Mouse (Mus musculus): ENCODE measurements around the gene Olfr787. TPM values are rescaled to one million over a fixed set of nuclear protein-coding genes. Genes with fewer than 3 reads are reported as not detected.

Olfr787 gene
- total RNA-seq (2023) = not detected

GRCm38 (mm10) chr10:129461562-129461961 is at the start of gene Olfr787:
TSS of gene Olfr787 (plus strand) at chr10:129461862.

GRCm38 (mm10) chr10:129427006-129427405 is 34.7 kb upstream of the Olfr787 start, which contains the start of gene Olfr786:
TSS of gene Olfr786 (plus strand) at chr10:129427306.

GRCm38 (mm10) chr10:129470698-129471097 is 9.0 kb downstream of the Olfr787 start, which contains the start of gene Olfr788:
TSS of gene Olfr788 (plus strand) at chr10:129470998.

GRCm38 (mm10) chr10:129484452-129484851 is 22.8 kb downstream of the Olfr787 start, which contains the start of gene Olfr789:
TSS of gene Olfr789 (plus strand) at chr10:129484752.

GRCm38 (mm10) chr10:129498192-129498591 is 36.5 kb downstream of the Olfr787 start, which contains the start of gene Olfr790:
TSS of gene Olfr790 (plus strand) at chr10:129498492.

Other genes with a start within 250 kb of the Olfr787 start
- gene Olfr774, start 225.7 kb upstream of the Olfr787 start, total RNA-seq (2023) = not detected
- gene Olfr775, start 213.4 kb upstream of the Olfr787 start, total RNA-seq (2023) = not detected
- gene Olfr776, start 202.7 kb upstream of the Olfr787 start, total RNA-seq (2023) = not detected
- not detected for gene Olfr777, start 190.4 kb upstream of the Olfr787 start, total RNA-seq (2023)
- gene Olfr780, start 143.7 kb upstream of the Olfr787 start, total RNA-seq (2023) = not detected
- gene Olfr781, start 133.0 kb upstream of the Olfr787 start, total RNA-seq (2023) = not detected
- gene Olfr782, start 113.0 kb upstream of the Olfr787 start, total RNA-seq (2023) = not detected
- not detected for gene Olfr784, start 77.8 kb upstream of the Olfr787 start, total RNA-seq (2023)
- gene Olfr785, start 56.4 kb upstream of the Olfr787 start, total RNA-seq (2023) = not detected
- gene Olfr786, start 34.6 kb upstream of the Olfr787 start, total RNA-seq (2023) = not detected
- not detected for gene Olfr788, start 9.1 kb downstream of the Olfr787 start, total RNA-seq (2023)
- not detected for gene Olfr789, start 22.9 kb downstream of the Olfr787 start, total RNA-seq (2023)
- not detected for gene Olfr790, start 36.6 kb downstream of the Olfr787 start, total RNA-seq (2023)
- not detected for gene Olfr791, start 59.9 kb downstream of the Olfr787 start, total RNA-seq (2023)
- not detected for gene Olfr792, start 77.3 kb downstream of the Olfr787 start, total RNA-seq (2023)
- gene Olfr794, start 105.8 kb downstream of the Olfr787 start, total RNA-seq (2023) = not detected
- gene Olfr796, start 150.7 kb downstream of the Olfr787 start, total RNA-seq (2023) = not detected
- gene Olfr798, start 166.1 kb downstream of the Olfr787 start, total RNA-seq (2023) = not detected
- gene Olfr799, start 175.6 kb downstream of the Olfr787 start, total RNA-seq (2023) = not detected
- not detected for gene Olfr800, start 195.8 kb downstream of the Olfr787 start, total RNA-seq (2023)
- gene Olfr801, start 212.0 kb downstream of the Olfr787 start, total RNA-seq (2023) = not detected
- not detected for gene Olfr802, start 226.3 kb downstream of the Olfr787 start, total RNA-seq (2023)
- not detected for gene Olfr803, start 232.4 kb downstream of the Olfr787 start, total RNA-seq (2023)
- gene Olfr804, start 241.3 kb downstream of the Olfr787 start, total RNA-seq (2023) = not detected